Comparison of ENCODE assay signal across 24 mouse cellular contexts in genomic region chr11:19340889-19341288, GRCm38 (mm10).
DNase-seq lines count a peak whose midpoint lies in the region; ATAC-seq and TF ChIP-seq lines count a peak whose summit lies in the region.
"Had no signal": no experiment of that assay in that cellular context is flagged by ENCODE, and none has a peak within 500 bp of the region (broad histone marks: within the 10 kb centered on the region; RNA-seq: fewer than 3 reads in every experiment).

No protein-coding gene starts in this region.

- DNase-seq in heart, adult 11 months: peak; percentile 82
- no peak for DNase-seq in heart, adult 9 months (ENCODE audit: low spot score in 2 of 2)
- DNase-seq in limb, embryonic 11.5 days (ENCODE audit: low spot score): peak; percentile 15
- DNase-seq in limb, embryonic 10.5 days (ENCODE audit: low spot score): no peak
- no peak for DNase-seq in CH12.LX (ENCODE audit: extremely low read depth)
- DNase-seq in thymus, postnatal 10 days (ENCODE audit: low spot score in 2 of 2): no peak
- DNase-seq: adrenal gland, adult 8-10 months; adrenal gland, postnatal 14 days; adrenal gland, postnatal 36 days; B cell, adult 2 months; cerebellum, adult 11-12 months; cerebellum, adult 2 months; cerebellum, adult 9-10 months; cerebellum, postnatal 10 days; cerebellum, postnatal 25 days; forebrain, postnatal 0 days had no signal

- dilution Hi-C loops in CH12.LX (cut with MboI; ENCODE audit: extremely low pct_ligation_motif_present, extremely low pct_unique_long_range_greater_than_20kb, low sequenced_read_pairs): no loop called here

- no peak overlapping the region for H3K9ac ChIP-seq in limb, embryonic 11.5 days (ENCODE audit: low read length)
- peak overlapping the region; percentile 92 for H3K9ac ChIP-seq in CH12.LX (ENCODE audit: insufficient read depth, low read depth)
- H3K9ac ChIP-seq: embryonic facial prominence, embryonic 12.5 days; forebrain, embryonic 13.5 days; forebrain, embryonic 15.5 days; forebrain, postnatal 0 days had no signal

- H3K79me2 ChIP-seq in CH12.LX (replicated peaks; ENCODE audit: control insufficient read depth, extremely low read depth, insufficient read depth, poor library complexity, severe bottlenecking): no peaks in the 10 kb centered on the region

- TF ChIP-seq CTCF in CH12.LX (conservative IDR thresholded peaks at IDR 0.05 in 1 of 2, IDR thresholded peaks at IDR 0.05 in 1 of 2; ENCODE audit: low read depth in 2 of 2, low read length in 2 of 2): no peak

- no peak; the same call in 1 of the 2 replicates for TF ChIP-seq POLR2A in CH12.LX (IDR thresholded peaks at IDR 0.05; ENCODE audit: low read depth, low read length)

- no peak overlapping the region for H3K4me3 ChIP-seq in limb, embryonic 11.5 days (ENCODE audit: low read depth, low read length)
- H3K4me3 ChIP-seq in limb, embryonic 10.5 days: no peak overlapping the region
- peak overlapping the region; percentile 14 to 36 (median 34) for H3K4me3 ChIP-seq in CH12.LX (replicated peaks in 1 of 3; ENCODE audit: low read depth in 2 of 3, low read length in 2 of 3, poor library complexity in 1 of 3)
- H3K4me3 ChIP-seq: embryonic facial prominence, embryonic 10.5 days; embryonic facial prominence, embryonic 12.5 days; forebrain, embryonic 13.5 days; forebrain, embryonic 15.5 days had no signal

- H3K9me3 ChIP-seq in limb, embryonic 11.5 days (ENCODE audit: control insufficient read depth, low read length): no peaks in the 10 kb centered on the region; the same call in 1 of the 2 replicates
- H3K9me3 ChIP-seq in limb, embryonic 10.5 days (replicated peaks): no peaks in the 10 kb centered on the region
- peaks cover 19% of the 10 kb centered on the region for H3K9me3 ChIP-seq in CH12.LX (replicated peaks; ENCODE audit: low read length)
- H3K9me3 ChIP-seq: embryonic facial prominence, embryonic 10.5 days; embryonic facial prominence, embryonic 12.5 days; forebrain, embryonic 13.5 days; forebrain, embryonic 15.5 days had no signal

- WGBS in limb, embryonic 11.5 days: 87% methylated on average over 5 of the region's 5 CpGs
- WGBS in limb, embryonic 10.5 days: 85% methylated on average over 5 of the region's 5 CpGs

- no peak for TF ChIP-seq EP300 in CH12.LX (IDR thresholded peaks at IDR 0.05; ENCODE audit: low read length)

- H3K27me3 ChIP-seq in limb, embryonic 11.5 days (ENCODE audit: control insufficient read depth, insufficient read depth, low read length): no peaks in the 10 kb centered on the region
- no peaks in the 10 kb centered on the region for H3K27me3 ChIP-seq in limb, embryonic 10.5 days (ENCODE audit: low read depth, poor library complexity, severe bottlenecking)
- H3K27me3 ChIP-seq in CH12.LX (replicated peaks): no peaks in the 10 kb centered on the region
- H3K27me3 ChIP-seq: embryonic facial prominence, embryonic 12.5 days; forebrain, embryonic 13.5 days; forebrain, embryonic 15.5 days; Patski had no signal

- H3K4me1 ChIP-seq in limb, embryonic 11.5 days (ENCODE audit: control insufficient read depth, insufficient read depth, low read length): no peaks in the 10 kb centered on the region
- peaks cover 3% of the 10 kb centered on the region; the same call in 1 of the 2 replicates for H3K4me1 ChIP-seq in limb, embryonic 10.5 days
- peaks cover 27 to 70% of the 10 kb centered on the region in 2 experiments for H3K4me1 ChIP-seq in CH12.LX (ENCODE audit: control insufficient read depth in 1 of 2, insufficient read depth in 2 of 2)
- H3K4me1 ChIP-seq: embryonic facial prominence, embryonic 12.5 days; forebrain, embryonic 13.5 days; forebrain, embryonic 15.5 days had no signal

- H3K4me2 ChIP-seq in limb, embryonic 11.5 days (ENCODE audit: low read depth, severe bottlenecking): no peak overlapping the region
- peak overlapping the region; percentile 75 for H3K4me2 ChIP-seq in CH12.LX (ENCODE audit: insufficient read depth, low read depth, poor library complexity, severe bottlenecking)
- H3K4me2 ChIP-seq: embryonic facial prominence, embryonic 12.5 days; forebrain, embryonic 13.5 days; forebrain, embryonic 15.5 days had no signal

- no peak for ATAC-seq in limb, embryonic 11.5 days (ENCODE audit: insufficient number of reproducible peaks, low FRiP score, low TSS enrichment, low read depth)
- ATAC-seq: activated CD4-positive, CD25-positive, alpha-beta regulatory T cell, adult 4 months; CD4-positive, CD25-positive, alpha-beta regulatory T cell, adult 4 months; forebrain, embryonic 13.5 days; forebrain, embryonic 15.5 days; forebrain, postnatal 0 days; Patski had no signal

- no peak overlapping the region for H3K27ac ChIP-seq in limb, embryonic 11.5 days (replicated peaks; ENCODE audit: low read depth, low read length)
- H3K27ac ChIP-seq in limb, embryonic 10.5 days: no peak overlapping the region
- peak overlapping the region; percentile 97 for H3K27ac ChIP-seq in CH12.LX (ENCODE audit: insufficient read depth, low read depth)
- H3K27ac ChIP-seq: embryonic facial prominence, embryonic 10.5 days; embryonic facial prominence, embryonic 12.5 days; forebrain, embryonic 13.5 days; forebrain, embryonic 15.5 days had no signal

- in situ Hi-C loops in CH12.LX (cut with MboI; ENCODE audit: low pct_ligation_motif_present, low pct_unique_long_range_greater_than_20kb, low sequenced_read_pairs): no loop called here

- no peak for TF ChIP-seq RAD21 in CH12.LX (IDR thresholded peaks at IDR 0.05; ENCODE audit: low read depth, low read length)

- no peaks in the 10 kb centered on the region for H3K36me3 ChIP-seq in limb, embryonic 11.5 days (ENCODE audit: control insufficient read depth, insufficient read depth, low read length)
- H3K36me3 ChIP-seq in limb, embryonic 10.5 days: no peaks in the 10 kb centered on the region
- peaks cover 0 to 2% of the 10 kb centered on the region in 2 experiments for H3K36me3 ChIP-seq in CH12.LX (replicated peaks in 1 of 2; ENCODE audit: control insufficient read depth in 1 of 2, insufficient read depth in 1 of 2, low read length in 1 of 2)
- H3K36me3 ChIP-seq: embryonic facial prominence, embryonic 10.5 days; embryonic facial prominence, embryonic 12.5 days; forebrain, embryonic 15.5 days; G1E had no signal

TF ChIP-seq in CH12.LX, 34 proteins besides CTCF, POLR2A, EP300 and RAD21:
- no peak for TF ChIP-seq TBP (conservative IDR thresholded peaks at IDR 0.05; ENCODE audit: low read depth, low read length)
- TF ChIP-seq USF2 (conservative IDR thresholded peaks at IDR 0.05; ENCODE audit: low read depth, low read length): no peak
- peak; percentile 58; the same call in 1 of the 2 replicates for TF ChIP-seq CHD1 (IDR thresholded peaks at IDR 0.05; ENCODE audit: low read depth, low read length)

Comparison
In these comparisons a context has a peak if more than half of its experiments do, and no peak if none do; other contexts are left out.
1. DNase-seq: peak in heart, adult 11 months (single experiment) and limb, embryonic 11.5 days (single experiment); none in heart, adult 9 months (0 of 2), limb, embryonic 10.5 days (single experiment), CH12.LX (single experiment) and thymus, postnatal 10 days (0 of 2).
2. H3K4me3 ChIP-seq: peak in CH12.LX (3 of 3); none in limb, embryonic 11.5 days (single experiment) and limb, embryonic 10.5 days (single experiment).